Mouse (Mus musculus) embryo, embryonic 10 days (tissue): ENCODE measurements around the gene Tmem123.

Experiments used
- DNase-seq: peaks from one replicate; pipeline ENCODE4 v3.0.0-alpha.2; 2015; ENCODE audit warnings: low spot score

Tmem123 gene

GRCm38 (mm10) chr9:7763614-7764300 lies at the start of gene Tmem123:
TSS of gene Tmem123 (plus strand) at chr9:7764041.
- DNase-seq: peak; percentile 99

DNA sequence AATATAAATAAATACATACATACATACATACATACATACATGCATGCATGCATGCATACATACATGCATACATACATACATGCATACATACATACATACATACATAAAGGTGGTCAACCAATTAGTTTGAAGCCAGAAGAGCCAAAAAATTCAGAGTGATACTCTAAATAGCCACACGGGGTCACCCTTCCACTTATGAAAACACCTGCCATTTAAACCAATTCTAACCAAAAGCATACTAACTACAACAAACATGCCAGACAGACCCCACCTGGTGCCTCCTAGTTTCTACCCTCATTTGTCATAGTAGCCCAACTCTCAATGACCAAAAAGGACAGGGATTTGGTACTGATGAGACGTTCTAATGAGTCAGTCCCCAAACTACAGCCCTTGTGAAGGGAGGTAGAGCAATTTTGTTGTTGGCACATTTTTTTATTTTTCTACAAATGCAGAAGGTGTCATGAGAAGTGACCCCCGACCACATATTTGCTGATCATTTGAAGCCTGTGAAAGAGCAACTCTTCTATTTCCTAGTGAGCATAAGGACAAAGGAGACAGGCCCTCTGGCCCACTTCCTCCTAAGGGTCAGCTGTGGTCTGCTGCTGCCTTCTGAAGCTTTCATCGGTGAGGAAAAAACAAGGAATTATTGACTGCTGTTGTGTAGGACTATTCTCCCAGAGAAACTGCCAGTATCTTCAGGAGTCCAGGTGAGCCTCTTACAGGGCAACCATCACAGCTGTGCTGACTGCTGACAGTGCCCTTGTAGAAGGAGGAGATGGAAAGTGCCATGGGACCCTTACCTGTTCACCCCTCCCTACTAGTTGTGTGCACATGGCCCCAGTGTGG lies 49.6 kb upstream of the Tmem123 start:
- DNase-seq: peak; percentile 55

DNA sequence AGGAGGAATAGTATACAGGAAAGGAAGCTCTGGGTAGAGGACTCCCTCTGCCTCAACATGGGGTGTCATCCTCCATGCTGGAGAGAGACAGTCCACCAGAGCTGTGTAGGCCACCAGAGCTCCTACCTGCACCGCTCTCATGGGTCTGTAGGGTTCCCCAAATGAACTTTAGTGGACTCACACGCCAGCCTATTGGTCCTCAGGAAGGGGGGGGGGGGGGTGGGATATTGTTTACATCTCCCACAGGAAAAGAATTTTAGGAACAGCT lies 49.0 kb upstream of the Tmem123 start:
- no peak for DNase-seq

DNA sequence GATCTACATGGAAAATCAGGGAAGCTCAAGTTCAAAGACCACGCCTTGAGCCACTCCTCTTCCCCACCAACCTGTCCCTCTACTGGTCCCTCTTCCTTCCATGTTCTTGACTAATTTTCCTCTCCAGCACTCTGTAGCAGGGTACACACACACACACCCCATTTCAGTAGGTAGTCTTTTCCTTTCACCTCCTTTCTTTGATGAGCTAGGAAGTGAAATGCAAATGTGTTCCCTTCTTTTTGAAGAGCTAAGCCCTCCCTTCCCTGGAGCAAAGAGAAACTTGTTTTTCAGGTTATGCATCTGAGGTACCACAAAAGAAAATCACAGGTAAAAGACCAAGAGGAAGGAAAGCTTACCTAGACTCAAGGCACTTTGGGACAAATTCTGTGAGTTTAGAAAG lies 42.3 kb upstream of the Tmem123 start:
- DNase-seq: no peak

- DNase-seq: no peak
Observed at GRCm38 (mm10) chr9:7728997-7729396, 34.8 kb upstream of the Tmem123 start.

DNA sequence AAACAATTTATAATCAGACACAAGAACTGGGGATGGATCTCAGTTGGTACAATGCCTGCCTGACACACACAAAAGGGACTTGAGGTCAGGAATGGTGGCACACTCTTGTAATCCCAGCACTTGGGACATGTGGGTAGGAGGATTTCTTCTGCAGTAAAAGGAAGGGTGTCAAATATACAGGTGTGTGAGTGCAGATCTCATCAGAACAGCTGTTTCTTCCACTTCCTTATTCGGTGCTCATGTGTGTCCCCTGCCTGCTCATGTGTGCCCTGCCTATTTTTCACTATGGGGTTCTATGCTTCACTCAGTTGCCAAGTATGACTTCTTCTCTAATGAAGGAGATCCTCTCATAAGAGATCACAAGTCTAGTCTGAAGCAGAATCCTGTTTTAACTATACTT lies 21.1 kb upstream of the Tmem123 start:
- no peak for DNase-seq

GRCm38 (mm10) chr9:7744156-7744555 lies 19.7 kb upstream of the Tmem123 start:
- no peak for DNase-seq

GRCm38 (mm10) chr9:7748881-7749280 lies 15.0 kb upstream of the Tmem123 start:
- no peak for DNase-seq

GRCm38 (mm10) chr9:7749537-7749936 lies 14.3 kb upstream of the Tmem123 start:
- no peak for DNase-seq

DNA sequence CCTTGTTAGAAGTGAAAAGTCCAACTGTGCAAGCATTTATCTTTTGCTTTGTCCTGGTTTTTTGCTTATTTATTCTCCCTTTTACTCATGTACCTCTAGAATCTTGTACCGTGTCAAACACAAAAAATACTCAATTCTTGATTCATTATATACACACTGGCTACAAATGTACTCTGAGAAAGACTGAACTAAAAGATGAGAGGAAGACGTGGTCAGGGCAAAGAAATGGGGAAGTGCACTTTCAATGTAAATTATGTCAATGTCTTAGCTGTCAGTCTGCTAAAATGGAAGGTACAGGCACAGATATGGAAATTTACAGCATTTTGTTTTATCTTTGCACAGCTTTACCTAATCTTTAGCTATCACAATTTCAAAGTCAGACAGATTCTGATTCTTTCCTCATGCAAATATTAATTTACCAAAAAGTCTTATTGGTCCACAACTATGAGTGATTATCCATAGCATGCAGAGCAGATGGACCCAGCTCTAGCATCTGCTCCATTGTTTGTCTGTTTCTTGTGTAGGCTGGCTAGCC lies 7.9 kb upstream of the Tmem123 start:
- DNase-seq: no peak

DNA sequence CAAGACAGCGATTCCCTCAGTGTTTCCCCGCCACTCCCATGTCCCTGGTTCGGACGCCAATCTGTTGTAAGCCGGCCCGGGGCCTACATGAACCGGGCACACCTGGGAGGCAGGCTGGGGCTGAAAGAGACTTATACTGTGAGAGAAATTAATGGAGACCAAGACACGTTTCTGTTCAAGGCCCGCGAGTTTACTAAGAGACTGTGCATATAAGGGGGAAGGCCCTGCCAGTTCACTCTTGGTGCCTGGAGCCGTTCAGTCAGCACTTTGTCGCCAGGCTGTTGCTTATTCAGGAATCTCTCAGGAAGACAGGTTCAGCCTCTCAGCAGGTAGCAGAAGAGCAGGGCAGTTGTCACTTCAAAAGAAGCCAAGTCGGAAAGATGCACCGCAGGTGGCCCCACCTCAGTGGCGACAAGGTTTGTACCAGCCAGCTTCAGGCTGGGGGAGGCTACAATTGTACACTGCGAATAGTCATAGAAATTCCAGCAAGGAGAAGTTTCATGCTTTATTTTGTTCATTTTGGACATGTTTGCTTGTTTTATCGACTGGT lies 1.9 kb upstream of the Tmem123 start:
- no peak for DNase-seq

- DNase-seq: no peak
Observed at GRCm38 (mm10) chr9:7762741-7763140, 1.1 kb upstream of the Tmem123 start.

DNA sequence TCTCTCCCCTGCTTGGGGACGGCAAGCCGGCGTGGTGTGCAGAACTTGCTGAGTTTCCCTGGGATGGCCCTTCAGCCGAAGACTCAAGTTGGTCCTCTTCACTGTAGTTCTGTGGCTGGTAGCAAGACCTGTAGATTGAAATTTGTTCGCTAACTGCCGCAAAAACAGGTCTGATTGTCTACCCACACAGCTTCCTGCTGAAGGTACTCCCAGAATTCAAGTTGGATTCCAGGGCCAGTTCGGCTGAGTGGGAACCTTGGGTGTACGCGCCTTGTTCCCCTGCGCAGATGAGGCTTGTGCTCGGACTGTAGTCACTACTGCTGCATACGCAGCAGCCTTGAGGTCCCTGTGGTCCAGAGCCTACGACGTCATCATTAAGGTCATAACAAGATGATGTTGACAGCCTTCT lies 626 bp downstream of the Tmem123 start:
- DNase-seq: peak; percentile 75

DNA sequence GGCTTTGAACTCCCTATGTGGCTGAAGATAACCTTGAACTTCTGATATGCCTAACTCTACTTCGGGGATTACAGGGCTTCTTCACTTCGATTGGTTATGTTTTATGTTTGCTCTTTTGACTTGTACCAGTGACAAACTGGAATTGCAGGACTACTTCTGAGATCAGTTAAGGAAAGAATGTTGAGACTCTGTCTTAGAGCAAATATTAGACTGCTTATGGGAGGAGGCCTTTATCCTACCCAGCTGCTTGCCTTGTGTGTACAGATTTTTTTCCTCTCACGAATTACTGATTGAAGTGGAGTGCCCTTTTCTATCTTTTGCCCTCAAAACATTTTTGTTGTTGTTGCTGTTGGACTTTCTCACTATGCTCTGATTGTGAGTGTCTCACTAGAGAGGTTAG lies 1.4 kb downstream of the Tmem123 start:
- DNase-seq: no peak

GRCm38 (mm10) chr9:7766582-7766981 lies 2.7 kb downstream of the Tmem123 start:
- no peak for DNase-seq

DNA sequence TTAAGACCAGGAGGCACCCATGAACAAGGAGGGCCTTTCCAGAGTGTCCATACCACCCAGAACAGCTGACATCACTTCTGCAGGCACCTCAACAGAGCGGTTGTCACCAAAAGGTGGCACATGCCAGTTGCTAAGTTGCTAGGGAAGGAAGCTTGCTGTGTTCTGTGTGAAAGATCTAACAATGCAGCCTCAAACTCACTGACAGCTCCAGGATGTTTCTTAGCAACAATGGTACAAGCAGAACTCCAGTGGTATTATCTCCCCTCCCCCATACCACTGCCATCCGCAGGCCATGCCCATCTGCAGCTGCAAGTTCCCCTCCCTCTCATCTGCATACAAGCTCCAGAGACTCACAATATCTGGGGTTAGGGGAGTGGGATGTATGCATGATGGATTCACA lies 3.7 kb downstream of the Tmem123 start:
- DNase-seq: peak; percentile 41

DNA sequence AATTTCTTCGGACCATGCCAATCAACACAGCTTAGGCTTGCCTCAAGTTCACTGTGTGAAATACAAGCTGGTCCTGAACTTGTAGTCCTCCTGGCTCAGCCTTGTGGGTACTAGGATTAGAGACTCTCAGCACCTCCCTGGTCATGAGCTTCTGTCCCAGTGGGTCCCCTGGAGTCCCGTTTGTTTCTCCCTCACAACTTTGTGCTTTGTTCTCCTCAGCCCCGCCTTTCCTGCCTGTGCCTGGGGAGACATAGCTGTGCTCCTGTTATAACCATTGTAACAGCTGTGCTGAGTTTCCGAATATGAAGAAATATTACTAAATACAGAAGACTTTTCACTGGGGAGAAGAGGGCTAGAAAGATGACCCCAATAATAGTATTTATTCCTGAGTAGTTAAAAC lies 5.2 kb downstream of the Tmem123 start:
- DNase-seq: no peak

DNA sequence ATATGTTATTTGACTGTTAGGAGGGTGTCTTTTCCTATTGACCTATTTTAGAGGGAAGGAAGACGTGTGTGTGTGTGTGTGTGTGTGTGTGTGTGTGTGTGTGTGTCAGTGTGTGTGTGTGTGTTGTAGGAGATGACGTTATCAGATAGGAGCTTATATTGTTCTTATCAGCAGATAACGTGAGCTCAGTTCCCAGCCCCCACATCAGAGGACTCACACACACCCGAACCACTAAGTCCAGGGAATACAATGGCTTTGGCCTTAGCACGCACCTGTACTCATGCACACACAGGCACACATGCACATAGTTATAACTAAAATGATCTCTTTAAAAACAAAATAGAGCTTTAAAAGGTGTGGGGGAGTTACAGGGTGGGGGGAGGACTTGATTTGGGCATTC lies 5.7 kb downstream of the Tmem123 start:
- DNase-seq: no peak

- DNase-seq: no peak
Observed at GRCm38 (mm10) chr9:7772361-7772760, 8.5 kb downstream of the Tmem123 start.

DNA sequence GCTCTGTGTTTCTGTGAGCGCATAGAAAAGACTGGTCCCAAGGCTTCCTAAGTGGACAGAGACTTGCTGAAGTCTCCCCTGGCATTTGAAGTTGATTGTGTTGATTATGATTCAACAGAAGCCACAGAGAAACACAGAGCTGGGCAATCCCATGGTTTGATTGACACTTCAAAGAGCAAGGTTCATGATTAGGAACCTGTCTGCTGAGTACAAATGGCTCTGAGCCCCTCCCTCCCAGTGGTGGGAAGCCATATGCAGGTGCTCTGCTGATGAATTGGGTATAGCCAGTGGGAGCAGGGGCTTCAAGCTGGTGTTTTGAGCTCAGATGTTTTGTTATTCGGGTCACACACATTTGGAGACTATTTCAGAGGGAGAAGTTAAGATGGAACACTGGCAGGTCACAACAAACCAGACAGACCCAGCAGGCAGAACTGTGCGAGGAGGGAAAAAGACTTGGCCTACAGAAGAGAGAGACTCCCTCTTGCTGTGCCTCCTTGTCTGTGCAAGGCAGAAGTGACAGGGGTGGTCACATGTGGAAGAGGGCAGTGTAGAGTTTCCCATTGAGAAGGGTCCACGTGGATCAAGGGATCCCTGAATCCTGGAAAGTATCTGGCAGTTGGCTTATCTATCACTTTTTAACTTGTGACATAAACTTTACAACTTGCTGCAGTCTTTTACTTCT lies 9.1 kb downstream of the Tmem123 start:
- DNase-seq: no peak

GRCm38 (mm10) chr9:7773686-7774085 lies 9.8 kb downstream of the Tmem123 start:
- DNase-seq: no peak

- no peak for DNase-seq
Observed at GRCm38 (mm10) chr9:7774538-7774937, 10.7 kb downstream of the Tmem123 start.

DNA sequence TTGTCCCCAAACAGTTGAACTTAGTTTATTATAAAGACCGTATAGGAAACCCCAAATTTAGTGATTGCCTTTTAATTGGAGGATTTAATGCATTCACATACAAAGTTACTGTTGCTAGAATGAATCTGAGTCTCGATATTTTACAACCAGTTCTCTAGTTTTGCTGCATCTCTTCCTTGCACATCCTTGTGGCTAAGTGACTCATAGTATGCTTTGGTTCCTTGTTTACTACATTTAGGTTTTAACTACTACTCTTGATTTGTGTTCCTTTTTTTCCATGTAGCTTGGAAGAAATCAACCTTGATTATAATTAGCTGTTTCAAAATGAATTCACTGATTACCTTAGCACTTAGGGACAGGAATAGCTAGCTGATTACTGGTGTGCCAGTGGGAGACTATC lies 11.2 kb downstream of the Tmem123 start:
- DNase-seq: no peak
